Mouse (Mus musculus) c-Kit-negative CD71-positive TER-119-positive erythroid progenitor cells, embryonic 14.5 days (primary cell): Measurements from ENCODE around the gene Slc1a2.

ENCODE experiments used
- DNase-seq: peaks from one replicate; pipeline ENCODE4 v3.0.0-alpha.2; 2013; ENCODE audit warnings: low read depth, low spot score

The Slc1a2 gene

DNA sequence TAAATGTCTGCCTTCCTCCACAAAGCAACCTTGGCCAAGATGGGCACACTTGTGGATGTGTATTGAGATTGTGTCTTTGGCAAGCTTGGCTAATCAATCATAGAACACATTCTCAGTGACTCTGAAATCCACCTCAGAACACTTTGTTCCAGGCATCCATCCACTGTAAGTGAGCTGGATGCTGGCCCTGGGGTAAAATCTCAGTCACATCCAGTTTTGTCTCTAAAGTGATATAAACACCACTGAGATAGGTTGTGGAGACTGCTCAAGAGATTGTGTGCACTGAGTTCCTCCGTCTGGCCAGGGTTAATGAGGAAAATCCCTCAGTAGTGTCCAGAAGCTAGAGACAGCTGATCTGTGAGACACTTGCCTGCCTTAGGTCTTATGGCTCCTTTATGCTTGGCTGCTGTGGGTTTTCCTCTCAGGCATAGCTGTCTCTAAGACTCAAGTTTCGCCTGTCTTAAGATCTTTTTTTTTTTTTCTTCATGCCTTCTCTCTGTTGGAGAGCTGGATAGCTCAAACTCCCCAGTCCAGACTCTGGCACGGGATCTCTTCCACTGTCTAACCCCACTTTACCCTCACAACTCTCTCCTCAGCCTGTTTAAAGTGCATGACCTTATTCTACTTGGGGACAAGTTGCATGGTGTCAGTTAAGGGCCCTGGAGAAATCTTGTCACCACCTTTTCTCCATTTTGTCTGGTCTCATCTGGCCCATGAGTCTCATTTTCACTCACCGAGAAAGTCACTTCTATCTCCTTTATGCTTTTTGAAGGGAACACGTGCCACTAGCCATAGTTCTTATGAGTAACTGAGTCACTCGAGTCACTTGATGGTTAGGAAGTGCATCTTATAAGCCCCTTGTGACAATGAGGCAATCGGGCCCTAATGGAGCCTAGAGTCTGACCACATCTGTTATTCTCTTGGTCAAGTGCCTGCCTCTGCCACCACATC, 54.5 kb downstream of the Slc1a2 start:
- no peak for DNase-seq

GRCm38 (mm10) chr2:102714320-102714719, 55.9 kb downstream of the Slc1a2 start:
- no peak for DNase-seq

GRCm38 (mm10) chr2:102715754-102716153, 57.3 kb downstream of the Slc1a2 start:
- no peak for DNase-seq

- DNase-seq, result no peak
Measured at GRCm38 (mm10) chr2:102721859-102722258, 63.4 kb downstream of the Slc1a2 start.

DNA sequence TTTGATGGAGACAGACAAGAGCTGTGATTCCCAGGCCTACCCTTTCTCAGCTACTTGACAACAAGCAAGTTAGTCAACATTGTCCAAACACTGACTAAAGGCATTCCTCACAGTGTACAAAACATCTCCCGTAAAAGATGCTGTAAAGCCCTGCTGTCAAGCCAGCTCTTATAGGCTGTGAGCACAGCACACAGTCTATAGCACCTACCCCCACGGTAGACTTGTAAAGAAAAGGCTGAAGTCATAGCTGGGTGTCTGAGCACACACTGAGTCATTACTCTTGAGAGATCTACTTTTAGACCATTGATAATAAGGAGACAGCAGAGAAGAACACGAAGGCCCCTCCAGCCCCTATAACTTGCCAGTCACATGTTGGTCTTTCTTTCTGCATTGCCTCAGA, 66.6 kb downstream of the Slc1a2 start:
- no peak for DNase-seq

- no peak for DNase-seq
Measured at GRCm38 (mm10) chr2:102730386-102730785, 71.9 kb downstream of the Slc1a2 start.

- no peak for DNase-seq
Measured at GRCm38 (mm10) chr2:102730788-102731187, 72.3 kb downstream of the Slc1a2 start.

DNA sequence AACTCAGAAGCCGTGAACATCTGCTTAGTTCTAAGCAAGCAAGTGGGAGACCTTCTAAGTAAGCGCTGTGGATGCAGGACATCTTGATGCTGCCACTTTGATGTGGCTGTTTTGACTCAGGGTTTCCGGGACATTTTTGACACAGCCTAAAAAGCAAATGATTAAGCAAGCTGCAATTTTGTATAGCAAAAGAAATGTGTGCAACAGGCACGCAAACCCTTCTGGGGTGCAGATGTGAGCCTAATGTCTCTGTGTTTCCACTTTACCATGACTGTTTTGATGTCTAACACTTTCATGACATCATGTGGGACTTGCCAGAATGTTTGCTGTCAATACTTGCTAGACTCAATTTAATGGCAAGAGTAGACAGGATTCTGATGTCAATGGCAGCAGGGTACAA, 74.7 kb downstream of the Slc1a2 start:
- no peak for DNase-seq

DNA sequence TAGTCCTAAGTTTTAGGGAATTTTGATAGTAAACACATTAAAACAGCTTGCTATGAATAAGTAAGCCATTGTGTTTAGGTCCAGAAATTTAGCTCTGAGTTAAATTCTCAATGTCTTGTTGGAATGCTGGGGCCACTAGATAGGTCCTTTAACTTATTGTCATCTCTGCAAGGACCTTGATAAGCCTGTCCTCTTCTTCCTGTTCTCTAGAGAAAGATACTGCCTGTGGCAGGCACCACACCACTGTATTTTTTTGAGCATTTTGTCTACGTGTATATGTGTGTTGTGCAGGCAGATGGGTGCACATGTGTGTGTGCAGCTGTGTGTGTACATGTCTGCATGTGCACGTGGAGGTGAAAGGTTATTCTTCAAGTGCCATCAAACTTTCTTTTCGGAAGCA, 75.6 kb downstream of the Slc1a2 start:
- DNase-seq, result no peak

DNA sequence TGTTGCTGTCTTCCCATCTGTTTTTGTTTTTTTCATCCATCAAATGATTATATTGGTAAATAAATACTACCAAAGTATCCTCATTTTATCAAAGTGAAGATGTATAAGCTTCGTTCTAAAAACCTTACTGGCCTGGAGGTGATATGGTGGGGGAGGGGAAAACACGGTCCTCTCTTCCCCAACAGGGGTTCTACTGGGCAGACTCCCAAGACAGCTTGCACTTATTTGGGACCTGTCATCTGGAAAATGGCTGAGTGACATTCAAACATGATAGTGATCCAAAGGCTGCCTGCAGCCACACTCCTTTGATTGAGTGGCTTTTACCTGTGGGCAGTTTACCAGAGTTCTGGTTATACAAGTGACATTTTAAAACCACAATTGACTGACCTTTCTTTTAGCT, 76.6 kb downstream of the Slc1a2 start:
- DNase-seq, result no peak

GRCm38 (mm10) chr2:102735811-102736210, 77.4 kb downstream of the Slc1a2 start:
- no peak for DNase-seq

DNA sequence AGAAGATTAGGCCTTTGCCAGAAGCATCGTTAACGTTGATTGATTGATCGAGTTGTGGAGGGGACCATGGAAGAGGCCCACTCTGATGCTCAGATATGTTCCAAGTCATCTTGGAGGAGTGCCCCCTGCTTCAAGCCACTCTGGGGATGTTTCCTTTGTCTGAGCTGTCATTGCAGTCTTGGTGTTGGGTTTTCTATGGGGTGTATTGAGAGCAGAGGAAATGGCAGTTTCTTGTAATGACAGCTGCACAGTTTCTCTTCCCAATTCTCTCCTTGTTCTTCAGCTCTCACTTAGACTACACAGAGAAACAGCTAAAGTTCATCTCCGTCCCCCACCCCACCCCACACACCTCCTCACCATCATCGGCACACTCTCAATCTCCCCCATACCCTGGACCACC, 78.0 kb downstream of the Slc1a2 start:
- DNase-seq, result no peak

GRCm38 (mm10) chr2:102738852-102739251, 80.4 kb downstream of the Slc1a2 start:
- DNase-seq, result no peak

GRCm38 (mm10) chr2:102742685-102743084, 84.2 kb downstream of the Slc1a2 start:
- no peak for DNase-seq

GRCm38 (mm10) chr2:102743918-102744696, 85.6 kb downstream of the Slc1a2 start:
- peak; percentile 36 for DNase-seq

DNA sequence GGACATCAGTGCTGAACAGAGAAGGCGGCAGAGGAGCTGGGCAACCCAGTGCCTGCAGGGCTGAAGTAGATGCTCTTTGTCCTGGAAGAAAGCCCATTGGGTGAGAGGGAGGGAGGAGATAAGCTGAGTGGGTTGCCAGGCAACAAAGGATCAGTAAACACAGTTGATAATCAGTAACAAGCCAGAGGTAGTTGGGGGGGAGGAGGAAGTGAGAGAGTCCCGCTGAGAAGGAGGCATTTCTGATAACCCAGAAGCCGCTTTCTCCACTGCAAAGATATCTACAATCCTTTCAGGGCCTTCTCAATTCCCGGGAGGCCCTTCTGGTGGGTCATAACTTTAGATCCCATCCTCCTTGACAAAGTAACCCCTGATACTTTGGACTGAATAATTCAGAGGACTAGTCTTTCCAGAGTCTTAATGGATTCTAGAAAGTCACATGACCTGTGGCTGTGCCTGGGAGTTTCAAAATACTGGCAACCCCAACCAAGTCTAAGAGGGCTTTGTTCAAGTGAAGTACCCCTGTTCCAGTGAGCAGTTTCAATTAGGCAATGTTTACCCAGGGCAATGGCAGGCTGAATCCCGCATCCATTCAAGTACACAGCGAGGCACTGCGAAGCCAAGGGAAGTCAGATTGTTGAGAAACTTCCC, 86.9 kb downstream of the Slc1a2 start:
- peak; percentile 41 for DNase-seq

DNA sequence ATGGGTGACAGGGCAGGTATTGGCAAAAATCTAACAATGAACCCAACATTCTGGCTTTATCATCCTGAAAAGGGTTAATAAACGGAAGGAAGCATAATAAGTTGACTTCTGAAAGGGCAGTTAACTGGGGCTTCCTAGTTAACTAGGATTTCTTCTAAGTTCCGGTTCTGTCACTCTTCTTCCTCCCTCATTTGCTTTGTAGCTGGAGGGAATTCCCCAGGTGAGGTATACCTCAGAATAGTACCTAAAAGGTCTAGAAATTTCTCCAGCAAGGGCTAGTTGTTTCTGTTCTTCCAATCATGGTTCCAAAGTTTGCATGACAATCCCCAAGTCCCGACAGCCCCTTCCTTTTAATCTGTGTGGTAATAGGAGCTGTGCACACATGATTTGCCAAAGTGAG, 89.3 kb downstream of the Slc1a2 start:
- DNase-seq, result no peak

GRCm38 (mm10) chr2:102749926-102750325, 91.5 kb downstream of the Slc1a2 start:
- DNase-seq, result no peak

GRCm38 (mm10) chr2:102751846-102752245, 93.4 kb downstream of the Slc1a2 start:
- no peak for DNase-seq

GRCm38 (mm10) chr2:102757241-102757860, 98.9 kb downstream of the Slc1a2 start:
- DNase-seq, result no peak

DNA sequence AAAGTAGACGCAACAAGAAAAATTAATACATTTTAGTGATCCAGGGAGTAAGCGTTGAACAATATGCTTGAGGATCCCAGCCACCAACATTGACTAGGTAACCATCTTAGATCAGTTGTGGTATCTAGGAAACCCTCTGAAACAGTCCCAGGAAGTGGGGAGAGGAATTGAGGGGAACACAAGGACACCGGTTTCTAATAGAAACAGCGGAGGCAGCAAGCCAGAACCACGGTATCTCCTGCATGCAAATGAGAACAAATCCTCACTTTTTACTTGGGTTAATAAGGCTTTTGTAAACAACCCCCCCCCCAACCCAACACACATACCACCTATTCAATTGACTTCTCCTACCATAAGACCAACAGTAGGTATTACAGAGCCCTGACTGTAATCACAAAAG, 101.0 kb downstream of the Slc1a2 start:
- DNase-seq, result no peak
